Mouse (Mus musculus): Measurements from ENCODE around the gene Agpat2. TPM values are rescaled to one million over a fixed set of nuclear protein-coding genes. Genes with fewer than 3 reads are reported as not detected.

Agpat2 gene
- total RNA-seq, 2 experiments from 2014 or later, result 1.3 to 2.3 TPM

- DNase-seq, result no peak
Measured at GRCm38 (mm10) chr2:26625419-26625818, 21.2 kb upstream of the Agpat2 start.

GRCm38 (mm10) chr2:26622984-26623383 lies 18.8 kb upstream of the Agpat2 start:
- no peak for DNase-seq

- DNase-seq, result no peak
Measured at GRCm38 (mm10) chr2:26621246-26621645, 17.0 kb upstream of the Agpat2 start.

GRCm38 (mm10) chr2:26617928-26618327 lies 13.7 kb upstream of the Agpat2 start:
- no peak for DNase-seq

GRCm38 (mm10) chr2:26617331-26617730 lies 13.1 kb upstream of the Agpat2 start:
- DNase-seq, result no peak

- no peak for DNase-seq
Measured at GRCm38 (mm10) chr2:26615459-26616124, 11.4 kb upstream of the Agpat2 start.

GRCm38 (mm10) chr2:26614903-26615302 lies 10.7 kb upstream of the Agpat2 start:
- no peak for DNase-seq

GRCm38 (mm10) chr2:26611896-26612295 lies 7.7 kb upstream of the Agpat2 start:
- DNase-seq, result no peak

- no peak for DNase-seq
Measured at GRCm38 (mm10) chr2:26611054-26611453, 6.8 kb upstream of the Agpat2 start.

- DNase-seq, result no peak
Measured at GRCm38 (mm10) chr2:26610526-26610925, 6.3 kb upstream of the Agpat2 start.

GRCm38 (mm10) chr2:26609261-26609661 lies 5.0 kb upstream of the Agpat2 start:
- DNase-seq, result no peak

- no peak for DNase-seq
Measured at GRCm38 (mm10) chr2:26608781-26609180, 4.6 kb upstream of the Agpat2 start.

- no peak for DNase-seq
Measured at GRCm38 (mm10) chr2:26607056-26607910, 3.1 kb upstream of the Agpat2 start.

GRCm38 (mm10) chr2:26606579-26606978 lies 2.4 kb upstream of the Agpat2 start:
- no peak for DNase-seq

- DNase-seq, result no peak
Measured at GRCm38 (mm10) chr2:26605331-26605730, 1.1 kb upstream of the Agpat2 start.

- DNase-seq, result no peak
Measured at GRCm38 (mm10) chr2:26603159-26603558, 1.1 kb downstream of the Agpat2 start.

GRCm38 (mm10) chr2:26602631-26603030 lies 1.6 kb downstream of the Agpat2 start:
- no peak for DNase-seq

- no peak for DNase-seq
Measured at GRCm38 (mm10) chr2:26601595-26601994, 2.6 kb downstream of the Agpat2 start.

- DNase-seq, result no peak
Measured at GRCm38 (mm10) chr2:26600664-26601063, 3.6 kb downstream of the Agpat2 start.

- no peak for DNase-seq
Measured at GRCm38 (mm10) chr2:26599965-26600364, 4.3 kb downstream of the Agpat2 start.

- no peak for DNase-seq
Measured at GRCm38 (mm10) chr2:26598462-26598861, 5.8 kb downstream of the Agpat2 start.

GRCm38 (mm10) chr2:26597810-26598209 lies 6.4 kb downstream of the Agpat2 start:
- DNase-seq, result no peak

- no peak for DNase-seq
Measured at GRCm38 (mm10) chr2:26596898-26597297, 7.3 kb downstream of the Agpat2 start.

Data from layer of hippocampus, postnatal 36 days (tissue).